Mouse (Mus musculus) WW6 (cell line): Measurements from ENCODE around the gene Plac1.

Experiments used
- DNase-seq: peaks from one replicate; pipeline ENCODE4 v3.0.0-alpha.2; 2013; ENCODE audit warnings: low read depth, low spot score

Gene Plac1

DNA sequence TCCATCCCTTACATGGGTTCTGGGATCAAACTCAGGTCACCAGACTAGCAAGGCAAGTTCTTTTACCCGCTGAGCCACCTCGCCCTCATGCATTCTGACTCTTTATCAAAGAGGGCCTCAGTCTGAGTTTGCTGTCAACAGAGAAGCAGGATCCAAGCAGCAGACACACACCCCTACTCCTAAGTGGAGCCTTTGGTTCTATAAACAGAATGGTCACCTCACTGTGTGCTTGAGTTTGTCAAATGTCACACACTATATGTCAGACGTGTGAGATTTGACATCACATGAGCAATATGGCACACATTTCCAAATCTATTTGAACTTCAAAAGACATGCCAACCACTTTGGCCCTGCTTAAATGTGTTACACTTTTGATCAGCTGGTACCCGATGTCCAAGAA lies 42.2 kb downstream of the Plac1 start:
- DNase-seq: no peak

DNA sequence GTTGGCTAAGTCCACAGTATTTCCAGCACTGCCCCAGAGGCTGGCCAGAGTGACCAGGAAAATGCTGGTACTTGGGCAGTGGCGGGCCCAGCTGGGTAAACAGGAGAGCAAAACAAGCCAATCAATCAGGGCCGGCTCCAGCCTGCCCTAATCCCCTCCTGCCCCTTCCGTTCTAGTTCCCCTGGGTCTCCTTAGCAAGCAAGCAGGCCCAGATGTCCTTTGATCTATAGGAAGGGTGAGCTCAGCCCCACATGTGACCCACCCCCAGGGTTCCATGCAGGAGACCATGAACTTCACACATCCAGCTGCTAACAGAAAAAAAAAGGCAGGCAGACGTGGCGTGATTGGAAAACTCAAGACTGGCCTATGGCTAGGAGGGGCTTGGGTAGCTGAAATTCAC lies 43.5 kb downstream of the Plac1 start:
- no peak for DNase-seq

DNA sequence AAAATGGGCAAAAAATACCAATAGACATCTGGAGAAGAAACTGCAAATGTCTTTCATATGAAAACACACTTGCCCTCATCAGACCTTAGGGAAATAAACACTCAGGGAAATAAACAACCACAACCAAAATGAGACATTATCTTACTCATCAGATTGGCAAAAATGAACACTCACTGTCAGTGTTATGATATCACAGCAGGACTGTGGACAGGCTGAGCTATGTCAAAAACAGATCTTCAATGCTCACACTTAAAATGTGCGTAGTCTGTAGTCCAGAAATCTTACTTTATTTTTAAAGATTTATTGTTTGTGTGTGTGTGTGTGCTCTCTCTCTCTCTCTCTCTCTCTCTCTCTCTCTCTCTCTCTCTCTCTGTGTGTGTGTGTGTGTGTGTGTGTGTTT lies 51.2 kb downstream of the Plac1 start:
- no peak for DNase-seq

DNA sequence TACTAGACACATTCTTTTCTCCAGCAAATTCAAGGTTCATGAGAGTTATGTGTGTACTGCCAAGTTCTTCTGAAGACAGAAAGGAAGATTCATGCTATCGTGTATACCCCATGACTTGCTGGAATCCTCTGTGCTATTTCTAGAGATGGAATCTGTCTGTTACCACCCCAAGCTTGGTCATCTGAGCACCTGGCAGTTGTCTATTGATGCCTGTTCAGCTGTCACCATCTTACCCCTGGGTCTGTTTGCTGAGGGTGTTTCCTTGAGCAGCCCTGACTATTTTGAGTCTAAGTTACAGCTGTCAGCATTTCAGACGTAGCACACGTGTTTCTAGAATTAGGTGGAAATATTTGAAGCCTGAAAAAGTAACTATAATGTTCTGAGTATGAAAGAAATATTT lies 60.1 kb downstream of the Plac1 start:
- DNase-seq: no peak

DNA sequence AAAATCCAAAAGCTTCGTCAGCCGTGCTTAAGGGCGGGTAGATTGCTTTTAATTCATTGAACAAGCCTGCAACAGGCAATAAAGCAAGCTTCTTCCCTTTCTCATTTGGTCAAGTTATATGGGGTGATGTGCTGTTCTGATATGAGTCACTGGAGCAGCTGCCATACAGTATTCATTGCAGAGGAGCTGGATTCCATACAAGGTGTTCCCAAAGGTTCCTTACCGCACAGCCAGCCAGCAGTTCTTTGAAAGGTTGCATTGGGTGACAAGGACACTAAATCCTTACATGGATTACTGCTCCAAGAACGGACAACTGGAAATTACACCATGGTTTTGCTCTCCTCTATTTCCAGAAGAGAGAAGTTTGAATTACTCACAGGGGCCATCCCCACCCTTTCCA lies 63.6 kb downstream of the Plac1 start:
- DNase-seq: no peak

DNA sequence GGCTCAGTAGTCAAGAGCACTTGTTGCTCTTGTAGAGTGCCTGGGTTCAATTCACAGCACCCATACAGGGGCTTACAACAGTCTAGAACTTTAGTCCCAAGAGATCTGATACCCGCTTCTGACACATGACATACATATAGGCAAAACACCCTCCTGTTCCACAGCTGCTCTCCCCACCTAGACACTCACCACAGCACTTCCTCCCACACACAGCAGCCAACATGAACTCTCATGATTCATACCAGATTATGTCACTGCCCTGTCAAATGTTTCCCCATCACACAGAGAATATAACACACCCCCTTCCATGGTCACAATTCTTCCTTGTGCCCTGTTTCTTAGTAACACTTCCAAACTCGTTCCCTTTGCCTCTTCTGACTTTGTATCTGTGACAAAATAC lies 71.3 kb downstream of the Plac1 start:
- no peak for DNase-seq

DNA sequence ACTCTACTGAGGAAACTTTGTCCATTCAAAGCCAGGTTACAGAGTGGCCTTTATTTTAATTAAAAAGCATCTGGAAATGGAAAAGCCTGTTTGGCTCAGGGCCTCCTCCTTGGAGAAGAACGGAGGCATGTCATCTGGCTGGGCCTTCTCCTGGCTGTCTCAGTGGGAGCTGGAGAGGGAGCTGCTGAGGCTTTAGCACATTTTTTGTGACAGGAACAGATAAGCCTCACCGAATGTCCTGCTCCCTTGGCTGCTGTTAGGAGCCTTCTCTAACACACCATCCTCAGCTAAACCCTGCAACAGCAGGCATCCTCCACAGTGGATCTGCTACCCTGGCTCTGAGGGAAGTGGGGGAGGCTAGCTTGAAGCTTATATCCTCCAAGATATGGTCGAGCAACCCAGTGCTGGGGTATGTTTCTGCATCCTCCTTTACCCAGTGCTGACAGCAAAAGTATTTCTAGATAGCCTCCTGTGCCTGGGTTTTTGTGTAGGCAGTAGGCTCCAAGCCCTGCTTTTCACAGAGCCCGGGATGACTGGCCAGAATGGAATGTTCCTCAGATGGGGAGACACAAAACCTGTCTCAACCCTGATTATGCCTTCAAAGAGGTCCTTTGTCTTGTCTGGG lies 72.9 kb downstream of the Plac1 start:
- no peak for DNase-seq

DNA sequence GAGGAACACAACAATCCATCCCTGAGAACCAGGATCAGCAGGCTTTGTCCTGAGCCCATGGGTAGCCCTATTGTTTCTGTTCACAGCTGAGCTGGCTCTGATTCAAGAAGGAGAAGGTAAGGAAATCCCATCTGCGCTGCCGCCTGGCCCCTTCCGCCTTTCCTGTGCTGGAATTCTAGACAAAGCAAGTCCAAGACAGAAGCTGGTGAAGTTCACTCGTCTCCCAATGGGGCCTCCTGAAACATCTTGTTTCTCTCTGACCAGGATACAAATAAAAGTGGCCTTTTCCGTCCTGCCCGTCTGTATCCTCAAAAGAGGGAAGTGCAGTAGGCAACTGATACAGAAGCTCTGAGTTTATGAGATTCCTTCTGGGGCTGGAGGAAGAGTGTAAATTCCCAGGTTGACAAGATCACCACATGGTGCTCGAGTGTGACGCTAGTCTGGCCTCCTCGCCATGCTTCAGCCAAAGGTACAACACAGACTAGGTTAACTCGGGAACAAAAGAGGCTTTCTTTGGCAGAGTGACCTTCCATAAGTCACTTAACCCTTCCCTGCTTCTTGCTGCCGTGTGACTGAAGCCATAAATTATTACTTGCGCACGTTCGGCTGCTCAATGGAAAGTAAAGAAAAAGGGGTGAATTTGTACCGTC lies 73.5 kb downstream of the Plac1 start:
- DNase-seq: no peak

DNA sequence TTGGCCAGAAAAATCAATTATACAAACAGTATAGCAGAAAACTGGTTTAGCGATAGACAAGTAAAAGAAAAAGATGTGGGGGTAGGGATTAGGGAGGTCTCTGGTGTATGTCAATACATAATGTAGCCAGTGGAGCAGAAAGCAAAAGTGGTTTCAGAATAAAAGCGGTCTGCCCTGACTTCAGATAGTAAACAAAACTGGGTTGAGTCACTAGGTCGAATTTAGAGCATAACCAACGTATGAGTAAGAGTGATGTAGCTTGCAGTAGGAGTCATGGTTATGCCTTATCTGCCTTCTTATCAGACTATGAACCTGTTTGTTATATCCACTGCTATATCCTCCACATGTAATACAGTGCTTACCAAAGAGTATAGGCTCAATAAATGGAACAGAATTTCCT lies 77.3 kb downstream of the Plac1 start:
- no peak for DNase-seq

DNA sequence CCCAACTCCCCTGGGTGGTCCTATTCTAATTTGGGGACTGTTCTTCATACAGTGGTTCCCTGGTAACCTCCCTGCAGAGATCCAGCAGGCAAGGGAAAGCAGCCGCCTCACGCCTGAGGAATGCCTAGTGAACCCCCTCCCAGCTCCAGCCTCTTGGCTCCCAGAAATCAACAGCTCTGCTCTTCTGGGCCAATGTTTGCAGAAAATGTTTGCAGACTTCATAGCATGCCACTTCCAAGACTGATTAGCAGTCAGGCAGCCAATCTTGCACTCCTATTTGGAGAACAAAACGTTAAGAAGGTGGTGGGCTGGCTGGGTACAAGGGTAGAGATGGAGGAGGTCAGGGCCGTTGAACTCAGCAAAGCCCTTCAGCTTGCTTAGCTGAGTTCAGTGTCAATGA lies 78.3 kb downstream of the Plac1 start:
- DNase-seq: no peak

DNA sequence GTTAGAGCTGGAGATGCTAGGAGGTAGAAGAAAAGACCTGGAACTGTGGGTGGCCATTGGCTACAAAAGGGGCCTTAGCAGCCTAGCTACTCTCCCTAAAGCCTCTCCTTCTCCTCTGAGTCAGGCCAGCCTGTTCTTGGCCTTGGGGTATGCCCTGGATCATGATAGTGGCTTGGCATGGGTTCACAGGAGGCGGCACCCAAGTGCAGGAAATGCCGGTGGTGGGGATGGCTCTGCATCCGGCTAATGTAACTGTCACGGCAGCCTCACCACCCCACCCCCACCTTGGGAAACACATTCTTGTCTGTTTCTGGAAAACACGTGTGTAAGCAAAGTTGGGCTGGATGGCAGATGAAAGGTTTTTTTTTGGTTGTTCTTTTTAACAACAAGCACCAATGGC lies 78.8 kb downstream of the Plac1 start:
- DNase-seq: no peak

DNA sequence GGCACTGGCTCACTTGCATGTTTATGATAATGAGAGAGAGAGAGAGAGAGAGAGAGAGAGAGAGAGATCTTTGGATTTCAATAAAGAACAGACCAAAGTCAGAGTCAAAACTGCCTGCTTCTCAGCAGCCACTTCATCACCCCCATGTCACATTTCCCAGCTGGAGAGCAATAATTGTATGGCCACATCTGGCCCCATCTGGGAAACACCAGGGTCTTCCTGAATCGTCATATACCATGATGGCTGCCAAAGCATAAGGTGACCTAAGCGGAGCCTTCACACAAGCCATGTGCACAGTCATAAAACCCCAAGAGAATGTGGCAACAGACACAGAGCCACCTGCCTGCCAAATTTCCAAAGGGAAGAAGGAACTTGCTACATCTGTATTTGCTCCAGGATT lies 91.9 kb downstream of the Plac1 start:
- no peak for DNase-seq

DNA sequence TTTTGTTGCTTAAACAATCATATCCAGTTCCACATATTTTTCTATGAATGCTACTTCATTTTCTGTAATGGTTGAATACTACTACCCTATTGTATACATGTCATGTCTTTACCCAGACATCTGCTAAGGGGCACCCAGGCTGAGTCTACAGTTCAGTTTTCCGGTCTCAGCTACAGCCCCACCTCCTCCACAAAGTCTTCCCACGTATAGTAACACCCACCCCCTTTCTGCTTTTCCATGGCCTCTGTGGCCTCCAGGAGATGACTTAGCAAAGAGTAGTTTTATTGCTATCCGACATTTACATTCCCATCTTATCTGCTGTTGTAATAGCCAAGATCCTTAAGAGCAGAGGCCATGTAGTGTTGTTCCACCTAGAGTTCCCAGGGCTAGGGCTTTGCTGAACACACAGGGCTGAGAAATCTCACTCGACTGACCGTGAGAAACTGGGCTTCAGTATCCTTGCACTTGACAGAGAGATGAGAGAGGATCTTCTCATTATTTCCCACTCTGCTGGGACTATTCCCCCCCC lies 93.5 kb downstream of the Plac1 start:
- DNase-seq: no peak

DNA sequence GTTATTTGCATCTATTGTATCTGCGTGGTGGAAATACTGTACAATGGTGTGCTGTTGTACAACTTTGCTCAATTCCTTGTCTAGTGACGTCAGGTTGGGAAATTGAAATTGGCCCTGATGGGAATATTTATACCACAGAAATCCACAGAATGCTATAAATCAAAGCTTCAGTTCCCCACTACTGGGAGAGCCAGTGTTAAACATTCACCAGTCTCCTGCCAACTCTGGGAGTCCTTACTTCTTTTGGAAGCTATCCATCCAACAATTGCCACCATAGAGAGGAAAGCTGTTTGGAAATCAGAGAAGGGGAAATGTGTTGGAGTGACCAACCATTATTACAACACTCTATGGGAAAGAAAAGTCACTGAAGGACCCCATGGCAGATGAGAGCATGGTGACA lies 100.3 kb downstream of the Plac1 start:
- no peak for DNase-seq

DNA sequence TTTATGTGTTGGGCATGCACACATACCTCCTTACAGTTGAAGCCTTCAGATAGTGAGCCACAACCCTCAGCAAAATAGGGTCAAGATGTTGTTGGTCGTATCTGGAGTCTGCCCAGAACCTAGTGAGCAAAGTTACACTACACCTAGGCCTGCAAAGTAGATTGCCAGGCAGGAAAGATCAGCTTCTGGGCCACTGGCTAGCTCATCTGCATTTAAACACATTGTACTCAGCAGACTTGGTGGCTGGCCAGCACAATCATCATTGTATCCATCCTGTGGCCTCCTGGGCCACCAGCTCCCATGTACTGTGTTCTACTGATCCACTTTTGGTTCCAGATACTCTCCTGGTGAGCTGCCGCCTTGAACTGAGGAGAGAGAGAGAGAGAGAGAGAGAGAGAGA lies 102.8 kb downstream of the Plac1 start:
- no peak for DNase-seq

DNA sequence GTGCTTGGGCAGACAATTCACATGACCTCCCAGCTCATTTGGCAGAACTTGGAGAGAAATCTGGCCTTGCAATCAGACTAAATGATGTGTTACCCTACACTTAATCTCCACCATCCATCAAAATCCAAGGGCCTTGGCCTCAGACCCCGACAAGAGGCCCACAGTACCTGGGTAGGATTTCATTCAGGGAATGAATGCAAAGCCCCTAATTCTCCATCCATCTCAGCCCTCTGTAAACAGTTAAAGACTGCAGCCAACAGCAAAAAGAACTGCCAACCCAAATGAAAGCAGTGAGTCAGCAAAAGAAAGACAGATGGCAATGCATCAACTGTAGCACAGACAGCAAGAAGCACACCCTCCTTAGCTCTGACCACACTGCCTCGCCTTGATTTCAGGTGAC lies 110.4 kb downstream of the Plac1 start:
- no peak for DNase-seq

DNA sequence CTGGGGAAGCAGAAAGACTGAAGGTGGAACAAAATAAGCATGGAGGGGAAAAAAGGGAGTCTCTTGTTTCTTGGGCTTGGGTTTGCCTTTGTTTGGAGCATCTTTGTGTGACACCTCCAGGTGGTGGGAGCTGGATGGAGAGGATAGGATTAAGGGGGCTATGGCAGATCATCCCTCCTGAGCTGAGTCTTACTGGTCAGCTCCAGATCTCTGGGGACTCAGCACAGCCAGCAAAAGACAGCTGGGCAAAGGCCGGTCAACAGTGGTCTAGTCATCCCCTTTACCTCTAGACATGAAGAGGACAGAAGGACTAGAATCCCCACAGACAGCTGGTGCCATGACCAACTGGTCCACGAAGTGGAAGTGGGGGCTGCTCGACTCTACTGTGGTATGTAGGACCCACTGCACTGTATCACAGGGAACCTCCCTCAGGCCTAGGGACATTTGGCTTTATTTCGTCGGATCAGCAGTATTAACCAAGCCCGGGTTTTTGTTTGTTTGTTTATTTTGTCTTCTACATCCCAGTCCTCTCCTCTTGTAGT lies 113.3 kb downstream of the Plac1 start:
- DNase-seq: no peak

DNA sequence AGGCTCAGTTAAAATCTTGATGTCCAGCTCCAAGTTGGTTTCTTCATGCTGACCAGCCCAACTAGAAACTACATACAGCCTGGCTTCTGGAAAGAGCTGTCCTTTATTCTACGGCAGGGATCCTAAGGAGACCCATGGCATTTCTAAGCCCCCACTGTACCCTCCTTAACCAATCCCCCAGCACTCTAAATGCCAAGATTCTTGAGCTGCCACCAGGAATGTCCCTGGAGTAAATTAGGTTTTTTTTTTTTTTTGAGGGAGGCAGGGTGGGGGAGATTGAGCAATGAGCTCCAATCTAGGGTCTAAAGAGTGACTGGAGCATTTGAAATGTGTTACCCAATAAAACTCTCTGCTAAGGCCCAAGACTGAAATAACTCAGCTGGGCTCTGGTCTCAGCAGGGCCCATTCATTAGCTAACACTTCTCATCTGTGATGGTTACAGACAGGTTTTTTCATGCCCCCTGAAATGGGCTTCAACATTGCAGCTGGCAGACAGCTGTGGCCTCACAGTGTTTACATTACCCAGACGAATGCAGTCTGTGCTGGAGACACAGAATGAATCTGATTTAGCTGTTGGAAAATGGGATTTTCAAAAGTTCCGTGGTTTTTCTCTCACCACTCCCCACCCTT lies 114.0 kb downstream of the Plac1 start:
- DNase-seq: no peak

DNA sequence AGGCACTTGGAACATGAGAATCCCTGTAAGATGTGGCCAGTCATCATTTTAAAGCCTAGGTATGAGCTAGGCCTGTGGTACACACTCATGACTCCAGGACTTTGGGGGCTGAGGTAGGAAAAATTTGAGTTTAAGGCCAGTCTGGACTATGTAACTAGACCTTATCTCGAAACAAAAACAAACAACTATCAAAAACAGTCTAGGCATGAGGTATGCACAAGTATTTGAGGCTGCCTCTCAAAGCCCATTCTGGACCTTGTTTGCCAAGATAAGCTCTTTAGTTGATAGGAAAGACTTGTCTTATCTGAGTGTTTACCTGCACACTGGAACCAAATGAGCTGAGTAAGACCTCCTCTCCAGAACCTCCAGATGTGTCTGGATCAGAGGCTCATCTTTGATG lies 116.3 kb downstream of the Plac1 start:
- no peak for DNase-seq

DNA sequence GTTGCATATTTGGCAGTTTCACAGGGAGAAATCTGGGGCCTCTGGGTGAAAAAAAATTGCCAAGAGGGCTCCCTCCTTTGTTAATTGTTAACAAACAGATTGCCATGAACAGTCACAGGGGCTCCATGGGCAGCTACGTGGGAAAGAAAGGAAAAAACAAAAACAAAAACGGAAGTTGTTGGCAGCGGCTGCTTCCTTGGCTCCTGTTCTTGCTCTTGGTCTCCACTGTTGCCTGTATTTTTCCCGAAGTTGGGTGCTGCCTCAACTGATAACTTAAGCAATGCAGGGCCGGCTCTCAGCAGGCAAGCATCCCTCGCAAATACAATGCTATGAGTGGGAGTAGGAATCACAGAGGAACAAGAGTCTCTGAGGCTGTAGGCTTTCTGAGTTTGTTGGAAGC lies 121.3 kb downstream of the Plac1 start:
- DNase-seq: no peak

DNA sequence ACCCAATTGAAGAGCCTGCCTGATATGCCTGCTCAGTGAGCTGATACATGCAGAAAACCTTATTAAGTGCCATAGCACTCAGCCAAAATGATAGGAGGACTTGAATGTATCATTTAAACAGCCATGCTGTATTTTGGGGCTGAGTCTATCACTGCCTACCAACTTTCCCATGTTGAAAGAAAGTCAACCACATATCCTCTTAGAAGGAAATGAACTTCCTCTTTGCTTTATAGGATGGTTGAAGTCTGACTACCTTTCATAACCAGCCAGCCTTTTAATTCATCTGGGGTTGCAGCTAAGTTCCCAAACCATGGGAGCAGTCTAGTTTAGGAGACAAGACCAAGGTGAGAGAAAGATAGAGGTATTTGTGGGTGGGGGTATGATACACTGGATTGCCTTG lies 121.9 kb downstream of the Plac1 start:
- no peak for DNase-seq

DNA sequence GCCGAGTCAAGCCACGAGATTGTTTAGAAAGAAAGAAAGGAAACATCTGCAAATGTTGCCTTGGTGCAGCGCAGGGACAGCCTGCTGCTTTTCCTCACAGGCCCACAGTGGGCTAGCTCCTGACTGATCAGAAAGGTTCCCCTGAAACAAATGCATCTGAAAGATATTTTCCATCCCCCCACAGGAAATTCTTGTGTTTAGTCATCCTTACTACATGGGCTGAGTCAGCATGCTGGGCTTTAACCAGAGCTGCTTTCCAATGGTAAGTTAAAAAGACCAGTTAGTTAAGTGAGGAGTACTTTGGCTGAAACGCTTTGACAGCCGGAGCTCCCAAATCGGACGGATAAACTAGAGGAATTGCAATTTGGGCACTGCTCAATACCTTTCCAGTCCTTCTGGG lies 124.9 kb downstream of the Plac1 start:
- DNase-seq: no peak

DNA sequence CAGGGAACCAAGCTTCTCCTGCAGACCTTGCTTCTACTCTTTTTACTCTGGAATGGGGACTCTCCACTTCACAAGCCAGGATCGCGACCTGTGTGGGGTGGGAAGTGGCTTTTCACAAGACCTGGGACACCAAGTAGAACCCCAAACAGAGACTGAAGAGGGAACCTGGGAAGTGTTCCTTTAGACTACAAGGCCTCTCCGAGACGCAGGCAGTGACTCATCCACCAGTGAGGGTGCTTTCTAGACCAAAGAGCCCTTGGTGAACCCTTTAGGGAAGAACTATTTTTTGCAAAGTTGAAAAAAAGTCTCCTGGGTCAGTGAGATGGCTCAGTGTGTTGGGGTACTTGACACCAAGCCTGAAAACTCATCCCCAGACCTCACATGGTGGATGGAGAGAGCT lies 129.8 kb downstream of the Plac1 start:
- DNase-seq: no peak
